Mouse (Mus musculus) effector memory CD4-positive, alpha-beta T cell, adult 5 months (primary cell): ENCODE results near the gene Tmem235. TPM values are rescaled to one million over a fixed set of nuclear protein-coding genes. Genes with fewer than 3 reads are reported as not detected.

ENCODE experiments used
- polyA plus RNA-seq: library from polyadenylated mRNA; unstranded; fragments of 100-300 nt; shearing (Covaris generic); gene quantifications from one replicate; pipeline ENCODE4 v1.2.1, GENCODE M21; 2017

Gene Tmem235
- not detected for polyA plus RNA-seq

GRCm38 (mm10) chr11:117860601-117861000 lies at the start of gene Tmem235:
TSS of gene Tmem235 (plus strand) at chr11:117860752.

GRCm38 (mm10) chr11:117825333-117826101 lies 35.0 kb upstream of the Tmem235 start, which contains the start of the genes Afmid and Tk1:
TSS of gene Afmid (plus strand) at chr11:117825924.
TSS of gene Tk1 (minus strand) at chr11:117826092.

GRCm38 (mm10) chr11:117848985-117849671 lies 11.4 kb upstream of the Tmem235 start, which contains the start of gene Birc5:
TSS of gene Birc5 (plus strand) at chr11:117849251.

GRCm38 (mm10) chr11:117872861-117873608 lies 12.5 kb downstream of the Tmem235 start, which contains the start of gene Tha1:
TSS of gene Tha1 (minus strand) at chr11:117873481.

Other genes starting within 250 kb of the Tmem235 start
- 24.1 TPM for gene Tnrc6c, start 206.5 kb upstream of the Tmem235 start, polyA plus RNA-seq
- 53.2 TPM for gene Tmc8, start 78.7 kb upstream of the Tmem235 start, polyA plus RNA-seq
- 104 TPM for gene Tmc6, start 78.6 kb upstream of the Tmem235 start, polyA plus RNA-seq
- not detected for gene 6030468B19Rik, start 63.1 kb upstream of the Tmem235 start, polyA plus RNA-seq
- not detected for gene Gm20708, start 51.1 kb upstream of the Tmem235 start, polyA plus RNA-seq
- gene Syngr2, start 51.1 kb upstream of the Tmem235 start, polyA plus RNA-seq: 102 TPM
- gene Afmid, start 34.8 kb upstream of the Tmem235 start, polyA plus RNA-seq: 14.8 TPM
- 11.6 TPM for gene Tk1, start 34.7 kb upstream of the Tmem235 start, polyA plus RNA-seq
- gene Birc5, start 11.5 kb upstream of the Tmem235 start, polyA plus RNA-seq: 0.69 TPM
- 7.1 TPM for gene Tha1, start 12.7 kb downstream of the Tmem235 start, polyA plus RNA-seq
- 466 TPM for gene Socs3, start 109.3 kb downstream of the Tmem235 start, polyA plus RNA-seq
- gene Pgs1, start 125.5 kb downstream of the Tmem235 start, polyA plus RNA-seq: 40.1 TPM